Mouse (Mus musculus) MEL (cell line): ENCODE results near the gene S100a8.

Experiments
- EP300 ChIP-seq, 2 experiments: IDR thresholded peaks; 2 replicates each; pipeline ENCODE4 v1.6.1; 2011; ENCODE audit warnings: improper control_type of control experiment in 2 of 2, low read length in 2 of 2, low read depth in 1 of 2, mild to moderate bottlenecking in 1 of 2
- TCF12 ChIP-seq: IDR thresholded peaks from 2 replicates; pipeline ENCODE4 v1.6.1; 2014; ENCODE audit warnings: low read depth, mild to moderate bottlenecking, inconsistent platforms, low read length, improper control_type of control experiment, moderate library complexity

DNA sequence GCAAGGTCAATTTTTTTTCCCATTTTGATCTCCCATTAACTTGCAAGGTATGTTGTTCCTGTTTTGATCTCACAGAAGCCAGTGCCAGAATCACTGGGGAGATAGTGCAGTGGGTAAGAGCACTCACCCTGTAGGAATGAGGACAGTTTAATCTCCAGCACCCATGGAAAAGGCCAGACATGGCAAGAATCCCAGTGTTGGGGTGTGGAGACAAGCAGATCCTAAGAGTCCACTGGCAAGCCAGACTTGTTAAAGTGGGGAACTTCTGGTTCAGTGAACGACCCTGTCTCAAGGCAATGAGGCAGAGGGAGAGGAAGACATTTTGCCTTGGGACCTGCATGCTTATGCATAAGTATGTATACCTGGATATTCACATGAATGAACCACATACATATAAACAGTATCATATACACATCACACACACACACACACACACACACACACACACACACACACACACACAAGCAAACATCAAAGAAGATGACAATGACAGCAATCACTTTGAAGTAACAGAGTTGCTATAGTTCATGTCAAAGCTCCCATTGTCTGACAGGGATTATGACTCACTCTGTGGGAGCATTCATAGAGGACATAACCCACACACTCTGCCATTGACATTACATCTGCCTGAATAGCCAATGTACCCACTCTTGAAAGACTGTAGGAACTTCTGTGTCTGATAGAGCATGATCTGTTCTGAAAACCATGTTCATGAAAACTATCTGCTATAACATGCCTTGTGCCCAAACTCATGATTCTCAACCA, 30.1 kb upstream of the S100a8 start:
- no peak for TF ChIP-seq TCF12
- TF ChIP-seq EP300 (IDR thresholded peaks at IDR 0.05; ENCODE audit: low read depth in 1 of 2, low read length in 2 of 2): no peak
